Mouse (Mus musculus): Measurements from ENCODE around the gene Spen.

Spen gene

DNA sequence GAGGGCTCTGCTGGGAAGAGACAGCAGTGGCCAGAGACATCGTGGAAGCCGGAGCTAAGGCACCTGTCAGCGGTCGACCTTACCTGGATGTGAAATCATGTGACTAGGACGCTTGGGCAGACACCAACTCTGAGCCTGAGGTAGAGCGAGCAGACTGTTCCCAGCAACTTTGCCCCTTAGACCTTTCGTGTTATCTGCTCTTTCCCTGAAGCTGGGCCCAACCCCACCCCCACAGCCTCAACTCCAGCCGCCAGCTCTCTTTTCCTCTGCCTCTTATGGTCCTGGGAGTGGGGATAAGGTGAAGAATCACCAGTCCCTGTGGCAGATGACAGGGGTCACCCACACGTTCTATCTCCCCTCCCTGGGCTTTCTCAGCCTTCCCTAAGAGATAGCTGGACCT lies 117.5 kb downstream of the Spen start:
- DNase-seq (ENCODE audit: low spot score) = no peak

DNA sequence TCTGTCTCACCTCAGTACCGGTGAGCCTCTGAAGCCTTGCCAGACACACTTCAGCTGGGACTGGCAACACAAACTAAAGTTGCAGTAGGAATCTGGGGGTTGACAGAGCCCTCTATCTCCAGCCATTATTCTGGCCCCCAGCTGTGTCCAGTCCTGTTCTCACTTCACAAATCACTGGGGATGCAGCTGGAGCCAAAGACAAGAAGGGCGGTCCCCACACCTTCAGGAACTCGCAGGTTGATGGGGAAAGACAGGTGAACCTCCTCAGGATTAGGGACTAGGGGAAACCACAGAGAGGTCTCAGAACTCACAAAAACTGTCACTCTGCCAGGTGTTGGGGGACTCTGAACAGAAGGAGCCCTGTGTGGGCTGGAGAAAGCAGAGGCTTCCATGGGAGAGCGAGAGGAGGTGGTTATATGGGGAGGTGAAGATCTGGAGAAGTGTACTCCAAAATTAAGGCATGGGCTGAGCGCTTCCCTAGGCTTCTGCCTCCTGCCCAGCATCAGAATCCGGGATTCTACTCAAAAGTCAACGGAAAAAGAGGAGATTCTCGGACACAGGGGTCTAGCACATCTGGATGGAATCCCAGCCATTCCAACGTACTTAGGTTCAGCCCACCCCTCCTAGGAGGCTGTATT lies 118.1 kb downstream of the Spen start, which contains the start of gene Hspb7:
Hspb7 (plus strand) TSS at position 588 of the 638 bp plus-strand sequence.
- no peak for DNase-seq (ENCODE audit: low spot score)

DNA sequence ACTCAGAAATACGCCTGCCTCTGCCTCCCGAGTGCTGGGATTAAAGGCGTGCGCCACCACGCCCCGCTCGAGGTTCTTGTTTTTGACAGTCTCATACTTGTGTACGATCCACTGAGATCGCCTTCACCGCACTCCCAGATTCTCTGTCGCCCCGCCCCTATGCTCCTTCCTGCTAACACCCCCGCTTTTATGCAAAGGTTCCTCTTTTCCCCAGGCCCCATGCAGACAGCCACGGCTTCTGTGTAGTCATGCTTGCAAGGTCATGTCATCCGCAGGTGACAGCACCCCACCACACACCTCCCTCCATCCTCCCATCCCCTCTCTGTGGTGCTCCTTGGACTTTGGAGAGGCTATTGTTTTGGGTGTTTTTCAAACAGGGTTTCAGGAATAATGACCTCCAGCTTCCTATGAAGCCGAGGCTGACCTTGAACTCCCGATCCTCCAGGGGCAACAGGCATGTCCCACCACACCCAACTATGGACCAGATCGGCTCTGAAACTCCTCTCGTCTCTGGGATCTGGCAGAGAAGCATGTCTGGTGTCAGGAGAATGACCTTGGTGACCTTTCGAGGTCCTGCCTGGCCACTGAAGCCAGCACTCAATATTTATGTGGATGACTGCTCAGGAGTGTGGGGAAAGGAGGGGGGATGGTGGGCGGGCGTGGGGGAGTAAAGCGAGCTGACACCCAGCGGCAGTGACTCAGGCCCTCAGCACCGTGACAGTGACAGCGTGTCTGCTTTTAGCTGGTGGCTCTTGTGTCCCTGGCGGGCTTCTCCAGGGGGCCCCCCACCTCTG lies 118.8 kb downstream of the Spen start:
- no peak for DNase-seq (ENCODE audit: low spot score)

Data from retina, embryonic 14.5 days (tissue).